Comparison of ENCODE assay signal across 25 mouse cellular contexts in genomic region chr9:50348256-50348655, GRCm38 (mm10). TPM values are rescaled to one million over a fixed set of nuclear protein-coding genes. Genes with fewer than 3 reads are reported as not detected.
DNase-seq lines count a peak whose midpoint lies in the region; ATAC-seq lines count a peak whose summit lies in the region.
"Had no signal": no experiment of that assay in that cellular context is flagged by ENCODE, and none has a peak within 500 bp of the region (broad histone marks: within the 10 kb centered on the region; RNA-seq: fewer than 3 reads in every experiment).

No protein-coding gene starts in this region.

- DNase-seq in cerebellum, adult 18-20 months: peak; percentile 25 to 47
- peak; percentile 42 for DNase-seq in cerebellum, adult 9-11 months
- peak; percentile 8 for DNase-seq in retina, embryonic 14.5 days (ENCODE audit: low spot score)
- DNase-seq in layer of hippocampus, adult 9-10 months (ENCODE audit: low spot score): no peak
- DNase-seq in gastrocnemius, adult 18-20 months (ENCODE audit: low spot score): no peak
- DNase-seq in urinary bladder, postnatal 25 days (ENCODE audit: low spot score): no peak
- DNase-seq: adrenal gland, adult 2 months; B cell, adult 2 months; embryo, embryonic 11 days; forebrain, postnatal 0 days; gastrocnemius, postnatal 25 days; heart, adult 18-20 months; kidney, adult 18-20 months; kidney, postnatal 25 days; liver, postnatal 0 days; lung, postnatal 4 days had no signal

- no peaks in the 10 kb centered on the region for H3K27me3 ChIP-seq in megakaryocyte, embryonic 14.5 days (replicated peaks)
- H3K27me3 ChIP-seq: embryonic facial prominence, embryonic 12.5 days; hindbrain, embryonic 15.5 days; kidney, embryonic 15.5 days; liver, embryonic 12.5 days; midbrain, embryonic 15.5 days had no signal

- no peaks in the 10 kb centered on the region for H3K4me1 ChIP-seq in megakaryocyte, embryonic 14.5 days
- H3K4me1 ChIP-seq: embryonic facial prominence, embryonic 12.5 days; liver, embryonic 12.5 days had no signal

- H3K9me3 ChIP-seq in megakaryocyte, embryonic 14.5 days: peaks cover 14% of the 10 kb centered on the region
- H3K9me3 ChIP-seq: embryonic facial prominence, embryonic 12.5 days; hindbrain, embryonic 15.5 days; kidney, embryonic 15.5 days; liver, embryonic 12.5 days; midbrain, embryonic 15.5 days had no signal

- ATAC-seq in megakaryocyte, adult 5-6 weeks (ENCODE audit: poor library complexity, severe bottlenecking): no peak
- ATAC-seq: activated CD4-positive, CD25-positive, alpha-beta regulatory T cell, adult 4 months; forebrain, postnatal 0 days; liver, embryonic 12.5 days; liver, postnatal 0 days; midbrain, embryonic 15.5 days had no signal

- H3K4me3 ChIP-seq in megakaryocyte, embryonic 14.5 days (replicated peaks): peak overlapping the region; percentile 56
- H3K4me3 ChIP-seq: embryonic facial prominence, embryonic 12.5 days; hindbrain, embryonic 15.5 days; kidney, embryonic 15.5 days; left cerebral cortex, adult 2 months; liver, embryonic 12.5 days; midbrain, embryonic 15.5 days had no signal

- H3K36me3 ChIP-seq in megakaryocyte, embryonic 14.5 days (replicated peaks; ENCODE audit: low read length): no peaks in the 10 kb centered on the region
- H3K36me3 ChIP-seq: embryonic facial prominence, embryonic 12.5 days; hindbrain, embryonic 15.5 days; kidney, embryonic 15.5 days; liver, embryonic 12.5 days; midbrain, embryonic 15.5 days had no signal

RNA-seq across cellular contexts. Expression of gene Rpl10-ps3, which starts 3.5 kb away (rescaled TPM):
- polyA plus RNA-seq in megakaryocyte, embryonic 14.5 days (2012; ENCODE audit: insufficient read depth, low replicate concordance): 40.3 TPM in 1 of 2 replicates, not detected in the other
- 1,226 and 1,246 TPM in 2 replicates for total RNA-seq in megakaryocyte, adult 5-6 weeks (2015)
- total RNA-seq in megakaryocyte, adult 5-6 weeks (2017): 95.0 and 249 TPM in 2 replicates
- total RNA-seq in gastrocnemius, adult 18-20 months (2021): 100 to 1,000 TPM; 524 TPM

Comparison
In these comparisons a context has a peak if more than half of its experiments do, and no peak if none do; other contexts are left out.
1. DNase-seq: peak in cerebellum, adult 18-20 months (2 of 2), cerebellum, adult 9-11 months (single experiment) and retina, embryonic 14.5 days (single experiment); none in layer of hippocampus, adult 9-10 months (single experiment), gastrocnemius, adult 18-20 months (single experiment) and urinary bladder, postnatal 25 days (single experiment).